Mouse (Mus musculus) MEL (cell line): ENCODE data around the gene Hpse2. TPM values are rescaled to one million over a fixed set of nuclear protein-coding genes. Genes with fewer than 3 reads are reported as not detected.
A peak's percentile ranks its signal among the peaks of the same experiment; 100 is the strongest.

Experiments used
- DNase-seq: peaks from one replicate; pipeline ENCODE4 v3.0.0; 2011; ENCODE audit warnings: low read depth, low spot score
- H3K27ac ChIP-seq: 2 replicates; pipeline ENCODE4 v1.5.1; 2012; ENCODE audit warnings: low read depth, mild to moderate bottlenecking, control low read depth, low read length, moderate library complexity; ENCODE audit not compliant: control insufficient read depth
- H3K27me3 ChIP-seq, 2 experiments: fragments of 150-350 bp in 1 of 2; sonication (generic) in 1 of 2; 2 replicates each; pipeline ENCODE4 v1.6.1; 2012; ENCODE audit warnings: low read length in 2 of 2, mild to moderate bottlenecking in 2 of 2, improper control_type of control experiment in 1 of 2, moderate library complexity in 1 of 2; ENCODE audit not compliant: insufficient read depth in 2 of 2, control insufficient read depth in 1 of 2
- H3K36me3 ChIP-seq, 2 experiments: 2 replicates each; pipeline ENCODE4 v1.6.1; 2012 to 2014; ENCODE audit warnings: low read length in 2 of 2, improper control_type of control experiment in 1 of 2, inconsistent platforms in 1 of 2, mild to moderate bottlenecking in 1 of 2; ENCODE audit not compliant: insufficient read depth in 2 of 2, control insufficient read depth in 1 of 2
- H3K4me1 ChIP-seq, 2 experiments: fragments of 150-350 bp in 1 of 2; sonication (generic) in 1 of 2; 2 replicates each; pipeline ENCODE4 v1.6.1; 2012; ENCODE audit warnings: low read length in 2 of 2, improper control_type of control experiment in 1 of 2, mild to moderate bottlenecking in 1 of 2; ENCODE audit not compliant: insufficient read depth in 2 of 2, control insufficient read depth in 1 of 2
- H3K4me3 ChIP-seq, 2 experiments: fragments of 150-350 bp in 1 of 2; sonication (generic) in 1 of 2; 2 replicates each; pipeline ENCODE4 v1.5.1; 2012; ENCODE audit warnings: low read depth in 2 of 2, low read length in 2 of 2, mild to moderate bottlenecking in 2 of 2, moderate library complexity in 2 of 2, control low read depth in 1 of 2, improper control_type of control experiment in 1 of 2; ENCODE audit not compliant: control insufficient read depth in 1 of 2, insufficient read depth in 1 of 2
- H3K79me2 ChIP-seq: 2 replicates; pipeline ENCODE4 v1.6.1; 2012; ENCODE audit warnings: mild to moderate bottlenecking, low read length, moderate library complexity; ENCODE audit not compliant: control insufficient read depth, poor library complexity, insufficient read depth
- H3K9ac ChIP-seq: 2 replicates; pipeline ENCODE4 v1.6.1; 2012; ENCODE audit warnings: low read depth, mild to moderate bottlenecking, control low read depth, low read length, moderate library complexity; ENCODE audit not compliant: control insufficient read depth, poor library complexity, severe bottlenecking
- H3K9me3 ChIP-seq: fragments of 150-350 bp; sonication (generic); replicated peaks from 2 replicates; pipeline ENCODE4 v1.6.1; 2012; ENCODE audit warnings: mild to moderate bottlenecking, low read length, improper control_type of control experiment, moderate library complexity; ENCODE audit not compliant: insufficient read depth
- BHLHE40 ChIP-seq: IDR thresholded peaks from 2 replicates; pipeline ENCODE4 v1.6.1; 2012; ENCODE audit warnings: low read depth, mild to moderate bottlenecking, inconsistent platforms, low read length, improper control_type of control experiment, borderline replicate concordance
- CHD2 ChIP-seq: IDR thresholded peaks from 2 replicates; pipeline ENCODE4 v1.6.1; 2011; ENCODE audit warnings: low read length, improper control_type of control experiment
- E2F4 ChIP-seq: IDR thresholded peaks from 2 replicates; pipeline ENCODE4 v1.6.1; 2011; ENCODE audit warnings: low read depth, low read length, improper control_type of control experiment, borderline replicate concordance
- ELF1 ChIP-seq: IDR thresholded peaks from 2 replicates; pipeline ENCODE4 v1.6.1; 2014; ENCODE audit warnings: low read depth, mild to moderate bottlenecking, inconsistent platforms, low read length, improper control_type of control experiment, moderate library complexity
- EP300 ChIP-seq, 2 experiments: IDR thresholded peaks; 2 replicates each; pipeline ENCODE4 v1.6.1; 2011; ENCODE audit warnings: improper control_type of control experiment in 2 of 2, low read length in 2 of 2, low read depth in 1 of 2, mild to moderate bottlenecking in 1 of 2
- GABPA ChIP-seq: IDR thresholded peaks from 2 replicates; pipeline ENCODE4 v1.6.1; 2012; ENCODE audit warnings: low read depth, mild to moderate bottlenecking, inconsistent platforms, low read length, improper control_type of control experiment, moderate library complexity
- HCFC1 ChIP-seq: IDR thresholded peaks from 2 replicates; pipeline ENCODE4 v1.6.1; 2012; ENCODE audit warnings: low read depth, mild to moderate bottlenecking, inconsistent platforms, low read length, improper control_type of control experiment, moderate library complexity
- JUND ChIP-seq: IDR thresholded peaks from 2 replicates; pipeline ENCODE4 v1.6.1; 2011; ENCODE audit warnings: low read depth, mild to moderate bottlenecking, improper control_type of control experiment, low read length
- MAFK ChIP-seq: IDR thresholded peaks from 2 replicates; pipeline ENCODE4 v1.6.1; 2011; ENCODE audit warnings: low read depth, mild to moderate bottlenecking, low read length, improper control_type of control experiment, borderline replicate concordance
- MAX ChIP-seq: IDR thresholded peaks from 2 replicates; pipeline ENCODE4 v1.6.1; 2011; ENCODE audit warnings: low read length, improper control_type of control experiment
- MEF2A ChIP-seq: IDR thresholded peaks from 2 replicates; pipeline ENCODE4 v1.6.1; 2014; ENCODE audit warnings: low read depth, mild to moderate bottlenecking, inconsistent platforms, low read length, improper control_type of control experiment; ENCODE audit not compliant: poor library complexity, insufficient replicate concordance, severe bottlenecking; ENCODE audit errors: extremely low read depth
- MXI1 ChIP-seq: IDR thresholded peaks from 2 replicates; pipeline ENCODE4 v1.6.1; 2011; ENCODE audit warnings: mild to moderate bottlenecking, low read depth, low read length, improper control_type of control experiment
- MYB ChIP-seq: IDR thresholded peaks from 2 replicates; pipeline ENCODE4 v1.6.1; 2011; ENCODE audit warnings: mild to moderate bottlenecking, low read depth, low read length, improper control_type of control experiment
- MYC ChIP-seq: IDR thresholded peaks from 2 replicates; pipeline ENCODE4 v1.6.1; 2011; ENCODE audit warnings: low read depth, mild to moderate bottlenecking, low read length, improper control_type of control experiment, moderate library complexity
- NRF1 ChIP-seq: IDR thresholded peaks from 2 replicates; pipeline ENCODE4 v1.6.1; 2014; ENCODE audit warnings: low read depth, mild to moderate bottlenecking, inconsistent platforms, low read length, improper control_type of control experiment, moderate library complexity; ENCODE audit not compliant: poor library complexity, insufficient read depth, severe bottlenecking
- POLR2A ChIP-seq, 2 experiments: IDR thresholded peaks; 2 replicates each; pipeline ENCODE4 v1.6.1; 2011 to 2012; ENCODE audit warnings: low read length in 2 of 2, mild to moderate bottlenecking in 2 of 2, control low read depth in 1 of 2, improper control_type of control experiment in 1 of 2, low read depth in 1 of 2, moderate library complexity in 1 of 2; ENCODE audit not compliant: control insufficient read depth in 1 of 2, insufficient read depth in 1 of 2, poor library complexity in 1 of 2
- POLR2AphosphoS2 ChIP-seq: IDR thresholded peaks from 2 replicates; pipeline ENCODE4 v1.6.1; 2011; ENCODE audit warnings: low read length, improper control_type of control experiment
- RCOR1 ChIP-seq: IDR thresholded peaks from 2 replicates; pipeline ENCODE4 v1.6.1; 2012; ENCODE audit warnings: low read depth, mild to moderate bottlenecking, inconsistent platforms, low read length, improper control_type of control experiment
- SIN3A ChIP-seq: IDR thresholded peaks from 2 replicates; pipeline ENCODE4 v1.6.1; 2012; ENCODE audit warnings: low read length, improper control_type of control experiment, inconsistent platforms
- SMC3 ChIP-seq: IDR thresholded peaks from 2 replicates; pipeline ENCODE4 v1.6.1; 2011; ENCODE audit warnings: low read depth, low read length, improper control_type of control experiment
- TAL1 ChIP-seq: IDR thresholded peaks from 2 replicates; pipeline ENCODE4 v1.6.1; 2012; ENCODE audit warnings: mild to moderate bottlenecking, inconsistent platforms, low read length, moderate library complexity, mixed read lengths
- TBP ChIP-seq: IDR thresholded peaks from 2 replicates; pipeline ENCODE4 v1.8.0; 2011; ENCODE audit warnings: low read depth, low read length, improper control_type of control experiment
- UBTF ChIP-seq: IDR thresholded peaks from 2 replicates; pipeline ENCODE4 v1.6.1; 2012; ENCODE audit warnings: low read depth, mild to moderate bottlenecking, inconsistent platforms, low read length, improper control_type of control experiment, moderate library complexity, borderline replicate concordance; ENCODE audit not compliant: insufficient read depth
- USF1 ChIP-seq: IDR thresholded peaks from 2 replicates; pipeline ENCODE4 v1.6.1; 2014; ENCODE audit warnings: low read depth, mild to moderate bottlenecking, inconsistent platforms, low read length, improper control_type of control experiment, moderate library complexity
- USF2 ChIP-seq, 2 experiments: IDR thresholded peaks; 2 replicates each; pipeline ENCODE4 v1.6.1; 2011 to 2012; ENCODE audit warnings: improper control_type of control experiment in 2 of 2, low read length in 2 of 2, borderline replicate concordance in 1 of 2, inconsistent platforms in 1 of 2, low read depth in 1 of 2, mild to moderate bottlenecking in 1 of 2; ENCODE audit not compliant: insufficient read depth in 1 of 2
- ZNF384 ChIP-seq: IDR thresholded peaks from 2 replicates; pipeline ENCODE4 v1.6.1; 2012; ENCODE audit warnings: low read depth, mild to moderate bottlenecking, inconsistent platforms, low read length, improper control_type of control experiment
- polyA plus RNA-seq, 2 experiments: library from polyadenylated mRNA; stranded (reverse) in 1 of 2; unstranded in 1 of 2; fragments of >175 nt in 1 of 2; fragments of >200 nt in 1 of 2; gene quantifications; 2 replicates each; pipeline versions ENCODE4 v1.2.1 to v1.2.4; 2012; ENCODE audit warnings: low replicate concordance in 2 of 2, low read depth in 1 of 2; ENCODE audit not compliant: insufficient read length in 2 of 2, insufficient read depth in 1 of 2, missing spikeins in 1 of 2
- total RNA-seq: library from RNA; depleted of rRNA; stranded (reverse); fragments of 300-350 nt; gene quantifications from 2 replicates; pipeline ENCODE4 v1.2.3, GENCODE M21; 2012

The Hpse2 gene
- total and polyA plus RNA-seq, 3 experiments: not detected

DNA sequence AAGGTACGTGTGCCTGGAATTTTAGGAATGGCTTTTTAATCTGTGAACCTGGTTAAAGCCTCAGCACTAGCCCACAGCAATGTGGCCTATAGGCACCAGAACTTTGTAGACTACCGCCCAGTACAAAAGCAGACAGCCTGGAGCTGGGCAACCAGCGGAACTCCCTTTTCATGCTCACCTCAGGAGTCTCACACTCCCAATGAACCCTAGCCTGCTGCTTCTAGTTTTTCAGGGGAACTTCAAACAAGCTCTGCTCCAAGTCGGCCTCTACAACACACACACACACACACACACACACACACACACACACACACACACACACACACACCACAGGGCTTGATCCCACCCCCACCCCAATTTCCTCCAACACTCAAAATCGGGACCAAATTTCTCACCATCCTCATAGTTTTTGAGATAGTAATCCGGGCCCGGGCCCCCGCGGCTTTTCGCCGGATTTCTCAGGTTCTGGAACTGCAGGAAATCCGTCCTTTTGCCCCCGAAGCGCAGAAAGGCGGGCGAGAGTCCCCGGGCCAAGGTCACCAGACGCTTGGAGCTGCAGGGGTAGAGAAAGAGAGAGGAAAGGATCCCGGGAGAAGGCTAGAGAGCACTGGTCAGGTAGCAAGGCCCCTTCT is 3.7 kb downstream of the Hpse2 start:
- H3K4me3 ChIP-seq: no peak overlapping the region
- peaks cover 5 to 7% of the 10 kb centered on the region in 2 experiments for H3K27me3 ChIP-seq
- no peaks in the 10 kb centered on the region for H3K9me3 ChIP-seq
- H3K27ac ChIP-seq: no peak overlapping the region
- TF ChIP-seq SIN3A (no peak), USF2 (IDR thresholded peaks at IDR 0.05; ENCODE audit: borderline replicate concordance in 1 of 2, insufficient read depth in 1 of 2, low read depth in 1 of 2, low read length in 2 of 2) (no peak), POLR2AphosphoS2 (no peak), SMC3 (no peak), RCOR1 (no peak), UBTF (no peak), MXI1 (no peak), JUND (no peak), USF1 (no peak), TBP (no peak), TAL1 (no peak), MYC (no peak), E2F4 (no peak), NRF1 (no peak), EP300 (IDR thresholded peaks at IDR 0.05; ENCODE audit: low read depth in 1 of 2, low read length in 2 of 2) (no peak), GABPA (no peak)
- H3K79me2 ChIP-seq: no peaks in the 10 kb centered on the region
- no peaks in the 10 kb centered on the region for H3K4me1 ChIP-seq
- no peaks in the 10 kb centered on the region for H3K36me3 ChIP-seq
- DNase-seq: no peak
- no peak overlapping the region for H3K9ac ChIP-seq

DNA sequence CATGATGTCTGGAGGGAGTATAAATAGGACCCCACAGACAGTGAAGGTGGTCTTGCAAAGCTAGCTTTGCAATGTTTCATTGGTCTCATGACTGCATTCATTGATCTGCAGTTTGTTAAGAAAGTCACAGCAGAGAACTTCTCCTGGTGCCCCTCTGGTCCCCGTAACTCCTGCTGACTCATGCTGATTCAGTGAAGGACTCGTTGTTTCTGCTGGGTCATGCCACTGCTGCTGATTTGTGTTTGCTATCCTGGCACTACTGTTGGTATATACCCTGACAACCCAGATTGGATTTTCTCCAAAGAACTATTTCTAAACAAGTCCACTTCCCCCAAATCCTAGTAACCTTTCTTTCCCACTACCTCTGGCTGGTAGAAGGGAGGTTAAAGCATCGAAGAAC is 29.3 kb downstream of the Hpse2 start:
- Histone ChIP-seq H3K4me3 (no peak overlapping the region), H3K4me1 (no peaks in the 10 kb centered on the region), H3K27ac (no peak overlapping the region), H3K9me3 (no peaks in the 10 kb centered on the region), H3K36me3 (no peaks in the 10 kb centered on the region), H3K27me3 (peaks cover 0 to 2% of the 10 kb centered on the region in 2 experiments; a peak in 1 of 4 replicates), H3K9ac (no peak overlapping the region), H3K79me2 (no peaks in the 10 kb centered on the region)
- DNase-seq: peak; percentile 10
- TF ChIP-seq MEF2A: no peak
- no peak for TF ChIP-seq CHD2
- TF ChIP-seq E2F4: no peak
- no peak for TF ChIP-seq SMC3
- no peak for TF ChIP-seq HCFC1
- TF ChIP-seq GABPA: no peak
- no peak for TF ChIP-seq ELF1
- TF ChIP-seq EP300 (IDR thresholded peaks at IDR 0.05; ENCODE audit: low read depth in 1 of 2, low read length in 2 of 2): no peak
- TF ChIP-seq BHLHE40: no peak
- TF ChIP-seq USF1: no peak
- no peak for TF ChIP-seq POLR2A (IDR thresholded peaks at IDR 0.05; ENCODE audit: control insufficient read depth in 1 of 2, insufficient read depth in 1 of 2, low read depth in 1 of 2, low read length in 2 of 2, poor library complexity in 1 of 2)
- TF ChIP-seq ZNF384: no peak
- TF ChIP-seq MYB: no peak
- no peak for TF ChIP-seq MAFK
- TF ChIP-seq JUND: no peak
- no peak for TF ChIP-seq MAX
- no peak for TF ChIP-seq NRF1
